Mouse (Mus musculus): ENCODE measurements around the gene Ppp1r1b. TPM values are rescaled to one million over a fixed set of nuclear protein-coding genes. Genes with fewer than 3 reads are reported as not detected.
A peak's percentile ranks its signal among the peaks of the same experiment; 100 is the strongest.
"Not testable (repeated sequence)": the region's sequence is repeated elsewhere in the genome, so short reads cannot be mapped to it uniquely, and the experiment has no call there.

Gene Ppp1r1b
- polyA plus RNA-seq, 1 experiment from 2014 or later, result 69.7 TPM

- Histone ChIP-seq H3K9ac (replicated peaks; ENCODE audit: low read depth, low read length) (no peak overlapping the region), H3K27ac (ENCODE audit: low read length) (peak overlapping the region; percentile 39), H3K27me3 (replicated peaks; ENCODE audit: control insufficient read depth, insufficient read depth, low read length) (no peaks in the 10 kb centered on the region), H3K36me3 (ENCODE audit: control insufficient read depth, insufficient read depth) (peaks cover 23% of the 10 kb centered on the region), H3K4me3 (replicated peaks; ENCODE audit: low read length) (no peak overlapping the region), H3K4me2 (ENCODE audit: low read length) (no peak overlapping the region), H3K4me1 (replicated peaks; ENCODE audit: control insufficient read depth, insufficient read depth, low read length) (peaks cover 25% of the 10 kb centered on the region), H3K9me3 (ENCODE audit: control insufficient read depth, low read length) (no peaks in the 10 kb centered on the region)
- 70% methylated on average over 8 of the region's 8 CpGs for WGBS
- ATAC-seq, result 0 out of 2 replicates have a peak, but pooled peaks have one; percentile 9
Observed at GRCm38 (mm10) chr11:98374266-98374665, 26.1 kb downstream of the Ppp1r1b start.

- H3K4me1 ChIP-seq (replicated peaks; ENCODE audit: control insufficient read depth, insufficient read depth, low read length), result peaks cover 17% of the 10 kb centered on the region
- no peaks in the 10 kb centered on the region for H3K27me3 ChIP-seq (replicated peaks; ENCODE audit: control insufficient read depth, insufficient read depth, low read length)
- H3K9ac ChIP-seq (replicated peaks; ENCODE audit: low read depth, low read length), result no peak overlapping the region
- H3K4me3 ChIP-seq (replicated peaks; ENCODE audit: low read length), result no peak overlapping the region
- no peaks in the 10 kb centered on the region for H3K9me3 ChIP-seq (ENCODE audit: control insufficient read depth, low read length)
- H3K27ac ChIP-seq (ENCODE audit: low read length), result no peak overlapping the region
- no peak for ATAC-seq
- H3K4me2 ChIP-seq (ENCODE audit: low read length), result no peak overlapping the region
- WGBS, result 70% methylated on average over 5 of the region's 5 CpGs
- H3K36me3 ChIP-seq (ENCODE audit: control insufficient read depth, insufficient read depth), result peaks cover 23% of the 10 kb centered on the region
Observed at GRCm38 (mm10) chr11:98376756-98377155, 28.6 kb downstream of the Ppp1r1b start.

- Histone ChIP-seq H3K9ac (replicated peaks; ENCODE audit: low read depth, low read length) (no peak overlapping the region), H3K9me3 (ENCODE audit: control insufficient read depth, low read length) (no peaks in the 10 kb centered on the region), H3K27ac (ENCODE audit: low read length) (no peak overlapping the region), H3K4me1 (replicated peaks; ENCODE audit: control insufficient read depth, insufficient read depth, low read length) (peaks cover 11% of the 10 kb centered on the region), H3K27me3 (replicated peaks; ENCODE audit: control insufficient read depth, insufficient read depth, low read length) (no peaks in the 10 kb centered on the region), H3K4me2 (ENCODE audit: low read length) (no peak overlapping the region), H3K4me3 (replicated peaks; ENCODE audit: low read length) (no peak overlapping the region), H3K36me3 (ENCODE audit: control insufficient read depth, insufficient read depth) (peaks cover 23% of the 10 kb centered on the region)
- no peak for ATAC-seq
- 85% methylated on average over 11 of the region's 11 CpGs for WGBS
Observed at GRCm38 (mm10) chr11:98377787-98378186, 29.6 kb downstream of the Ppp1r1b start.

GRCm38 (mm10) chr11:98379379-98379778 is 31.2 kb downstream of the Ppp1r1b start:
- no peak for ATAC-seq
- H3K9ac ChIP-seq (replicated peaks; ENCODE audit: low read depth, low read length), result no peak overlapping the region
- H3K27me3 ChIP-seq (replicated peaks; ENCODE audit: control insufficient read depth, insufficient read depth, low read length), result no peaks in the 10 kb centered on the region
- no peak overlapping the region; the same call in 1 of the 2 replicates for H3K27ac ChIP-seq (ENCODE audit: low read length)
- H3K4me2 ChIP-seq (ENCODE audit: low read length), result no peak overlapping the region
- peaks cover 23% of the 10 kb centered on the region for H3K36me3 ChIP-seq (ENCODE audit: control insufficient read depth, insufficient read depth)
- no peak overlapping the region for H3K4me3 ChIP-seq (replicated peaks; ENCODE audit: low read length)
- H3K4me1 ChIP-seq (replicated peaks; ENCODE audit: control insufficient read depth, insufficient read depth, low read length), result peaks cover 9% of the 10 kb centered on the region
- no peaks in the 10 kb centered on the region for H3K9me3 ChIP-seq (ENCODE audit: control insufficient read depth, low read length)
- WGBS, result 86% methylated on average over 7 of the region's 7 CpGs

GRCm38 (mm10) chr11:98380106-98380505 is 31.9 kb downstream of the Ppp1r1b start:
- Histone ChIP-seq H3K4me2 (ENCODE audit: low read length) (no peak overlapping the region), H3K36me3 (ENCODE audit: control insufficient read depth, insufficient read depth) (peaks cover 21% of the 10 kb centered on the region), H3K27me3 (replicated peaks; ENCODE audit: control insufficient read depth, insufficient read depth, low read length) (no peaks in the 10 kb centered on the region), H3K9me3 (ENCODE audit: control insufficient read depth, low read length) (no peaks in the 10 kb centered on the region), H3K4me3 (replicated peaks; ENCODE audit: low read length) (no peak overlapping the region), H3K27ac (ENCODE audit: low read length) (peak overlapping the region; percentile 31; the same call in 1 of the 2 replicates), H3K4me1 (replicated peaks; ENCODE audit: control insufficient read depth, insufficient read depth, low read length) (peaks cover 9% of the 10 kb centered on the region), H3K9ac (replicated peaks; ENCODE audit: low read depth, low read length) (no peak overlapping the region)
- ATAC-seq, result peak; percentile 38; the same call in 1 of the 2 replicates
- 70% methylated on average over 6 of the region's 6 CpGs for WGBS

GRCm38 (mm10) chr11:98381651-98382050 is 33.4 kb downstream of the Ppp1r1b start:
- H3K9ac ChIP-seq (replicated peaks; ENCODE audit: low read depth, low read length), result no peak overlapping the region
- H3K27ac ChIP-seq (ENCODE audit: low read length), result no peak overlapping the region
- no peak overlapping the region for H3K4me2 ChIP-seq (ENCODE audit: low read length)
- no peak for ATAC-seq
- peaks cover 9% of the 10 kb centered on the region for H3K4me1 ChIP-seq (replicated peaks; ENCODE audit: control insufficient read depth, insufficient read depth, low read length)
- H3K27me3 ChIP-seq (replicated peaks; ENCODE audit: control insufficient read depth, insufficient read depth, low read length), result peaks cover 4% of the 10 kb centered on the region; the same call in 1 of the 2 replicates
- peaks cover 13% of the 10 kb centered on the region for H3K36me3 ChIP-seq (ENCODE audit: control insufficient read depth, insufficient read depth)
- H3K9me3 ChIP-seq (ENCODE audit: control insufficient read depth, low read length), result no peaks in the 10 kb centered on the region
- H3K4me3 ChIP-seq (replicated peaks; ENCODE audit: low read length), result no peak overlapping the region
- 97% methylated on average over 2 of the region's 2 CpGs for WGBS

- not testable (repeated sequence) for H3K4me2 ChIP-seq (ENCODE audit: low read length); H3K4me1 ChIP-seq (replicated peaks; ENCODE audit: control insufficient read depth, insufficient read depth, low read length); H3K27me3 ChIP-seq (replicated peaks; ENCODE audit: control insufficient read depth, insufficient read depth, low read length); H3K4me3 ChIP-seq (replicated peaks; ENCODE audit: low read length); ATAC-seq; H3K9me3 ChIP-seq (ENCODE audit: control insufficient read depth, low read length); H3K9ac ChIP-seq (replicated peaks; ENCODE audit: low read depth, low read length); H3K27ac ChIP-seq (ENCODE audit: low read length); H3K36me3 ChIP-seq (ENCODE audit: control insufficient read depth, insufficient read depth)
- 65% methylated on average over 2 of the region's 2 CpGs for WGBS
Observed at GRCm38 (mm10) chr11:98382405-98382804, 34.2 kb downstream of the Ppp1r1b start.

GRCm38 (mm10) chr11:98383261-98384030 is 35.2 kb downstream of the Ppp1r1b start, which contains the start of gene Tcap:
TSS of gene Tcap (plus strand) at chr11:98383811.
- no peak within 1 kb of the TSS for H3K27ac ChIP-seq (ENCODE audit: low read length)
- WGBS, result 72% methylated on average over 14 of the region's 14 CpGs
- H3K9ac ChIP-seq (replicated peaks; ENCODE audit: low read depth, low read length), result peak within 1 kb of the TSS; percentile 15; the same call in 1 of the 2 replicates
- H3K36me3 ChIP-seq (ENCODE audit: control insufficient read depth, insufficient read depth), result peaks cover 2% of the 10 kb centered on the region; the same call in 1 of the 2 replicates
- H3K4me1 ChIP-seq (replicated peaks; ENCODE audit: control insufficient read depth, insufficient read depth, low read length), result peaks cover 9% of the 10 kb centered on the region
- H3K9me3 ChIP-seq (ENCODE audit: control insufficient read depth, low read length), result no peaks in the 10 kb centered on the region
- H3K4me2 ChIP-seq (ENCODE audit: low read length), result no peak within 1 kb of the TSS
- H3K4me3 ChIP-seq (replicated peaks; ENCODE audit: low read length), result no peak within 1 kb of the TSS
- H3K27me3 ChIP-seq (replicated peaks; ENCODE audit: control insufficient read depth, insufficient read depth, low read length), result peaks cover 6% of the 10 kb centered on the region; the same call in 1 of the 2 replicates
- ATAC-seq, result no peak

GRCm38 (mm10) chr11:98384216-98384615 is 36.0 kb downstream of the Ppp1r1b start:
- H3K9ac ChIP-seq (replicated peaks; ENCODE audit: low read depth, low read length), result peak overlapping the region; percentile 15; the same call in 1 of the 2 replicates
- H3K27ac ChIP-seq (ENCODE audit: low read length), result no peak overlapping the region
- H3K4me2 ChIP-seq (ENCODE audit: low read length), result no peak overlapping the region
- ATAC-seq, result no peak
- H3K4me1 ChIP-seq (replicated peaks; ENCODE audit: control insufficient read depth, insufficient read depth, low read length), result peaks cover 9% of the 10 kb centered on the region
- 66% methylated on average over 20 of the region's 20 CpGs for WGBS
- no peaks in the 10 kb centered on the region for H3K9me3 ChIP-seq (ENCODE audit: control insufficient read depth, low read length)
- H3K27me3 ChIP-seq (replicated peaks; ENCODE audit: control insufficient read depth, insufficient read depth, low read length), result peaks cover 6% of the 10 kb centered on the region; the same call in 1 of the 2 replicates
- H3K36me3 ChIP-seq (ENCODE audit: control insufficient read depth, insufficient read depth), result no peaks in the 10 kb centered on the region; the same call in 1 of the 2 replicates
- no peak overlapping the region for H3K4me3 ChIP-seq (replicated peaks; ENCODE audit: low read length)

Data from forebrain, embryonic 16.5 days (tissue).